Mouse (Mus musculus) retina, embryonic 14.5 days (tissue): ENCODE measurements around the gene Ror1.

Source experiments
- DNase-seq: peaks from one replicate; pipeline ENCODE4 v3.0.0-alpha.2; 2015; ENCODE audit warnings: low spot score

Ror1 gene

DNA sequence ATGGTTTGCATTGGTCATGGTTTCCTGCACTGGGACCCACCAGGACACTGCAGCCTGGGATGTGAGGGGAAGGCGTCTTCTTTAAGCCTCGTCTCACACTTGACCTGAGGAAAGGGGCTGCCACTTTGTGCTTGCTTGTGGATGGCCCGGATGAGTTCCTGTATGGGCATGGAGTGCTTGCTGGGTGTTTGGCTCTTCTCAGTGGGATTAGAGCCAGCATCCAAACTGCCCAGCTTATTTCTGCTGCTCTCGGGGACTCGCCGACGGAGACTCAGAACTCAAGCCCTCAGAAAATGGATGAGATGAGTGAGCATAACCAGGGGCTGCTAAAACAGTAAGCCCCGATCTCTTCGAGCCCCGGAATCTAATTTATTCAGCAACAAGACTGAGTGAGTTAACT, 157.1 kb downstream of the Ror1 start:
- DNase-seq, result no peak

DNA sequence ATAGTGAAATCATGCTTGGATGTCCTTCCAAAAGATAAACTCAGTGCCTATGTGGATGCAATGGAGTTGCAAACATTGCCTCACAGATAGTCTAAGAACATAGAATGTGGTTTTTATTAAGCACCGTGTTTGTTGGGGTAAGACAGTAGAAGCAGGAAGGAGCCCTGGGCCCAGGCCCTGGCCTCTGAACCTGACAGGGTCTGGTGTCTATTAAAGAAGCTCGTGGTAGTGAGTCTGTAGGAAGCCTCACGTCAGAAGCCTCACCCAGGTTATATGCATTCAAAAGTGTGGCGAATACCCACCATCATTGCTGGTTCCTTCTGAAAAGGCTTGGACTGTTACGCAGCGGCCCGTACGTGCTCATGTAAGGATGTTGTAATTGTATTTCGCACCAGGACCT, 157.8 kb downstream of the Ror1 start:
- DNase-seq, result no peak

DNA sequence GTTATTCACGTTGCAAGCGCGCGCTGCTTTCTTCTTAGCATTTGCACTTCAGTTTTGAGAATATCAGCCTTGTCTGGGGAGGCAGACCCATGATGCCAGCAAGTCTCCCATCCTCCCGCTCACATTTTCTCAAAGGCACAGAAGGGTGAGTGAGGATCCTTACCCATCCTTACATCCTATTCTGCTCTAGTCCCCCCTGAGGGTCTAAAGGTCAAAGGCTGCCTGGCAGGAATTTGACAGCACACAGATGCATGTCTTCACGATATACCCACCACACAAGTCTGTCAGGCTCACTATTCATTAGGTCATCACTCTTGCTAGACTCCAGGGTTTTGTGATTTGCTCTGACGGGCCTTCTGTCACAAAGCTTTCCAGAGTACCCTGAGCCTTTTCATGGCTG, 158.2 kb downstream of the Ror1 start:
- DNase-seq, result no peak

DNA sequence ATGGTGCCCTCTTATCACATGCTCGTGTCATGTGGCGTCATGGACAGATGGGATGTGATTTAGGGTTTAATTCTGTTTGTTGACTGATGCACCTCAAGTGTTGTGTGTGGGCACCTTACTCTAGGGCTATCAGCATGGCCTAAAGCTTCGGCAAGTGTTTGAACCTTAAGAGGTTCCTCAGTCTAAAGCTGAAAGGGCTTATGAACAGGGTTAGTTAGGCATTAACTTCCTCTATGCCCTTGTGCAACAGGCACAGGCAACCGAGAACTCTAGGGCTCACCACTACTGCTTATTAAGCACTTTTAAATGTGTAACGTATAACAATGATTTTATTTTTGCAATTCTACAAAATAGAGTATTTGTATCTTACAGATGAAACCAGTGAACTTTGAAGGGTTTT, 162.9 kb downstream of the Ror1 start:
- no peak for DNase-seq

DNA sequence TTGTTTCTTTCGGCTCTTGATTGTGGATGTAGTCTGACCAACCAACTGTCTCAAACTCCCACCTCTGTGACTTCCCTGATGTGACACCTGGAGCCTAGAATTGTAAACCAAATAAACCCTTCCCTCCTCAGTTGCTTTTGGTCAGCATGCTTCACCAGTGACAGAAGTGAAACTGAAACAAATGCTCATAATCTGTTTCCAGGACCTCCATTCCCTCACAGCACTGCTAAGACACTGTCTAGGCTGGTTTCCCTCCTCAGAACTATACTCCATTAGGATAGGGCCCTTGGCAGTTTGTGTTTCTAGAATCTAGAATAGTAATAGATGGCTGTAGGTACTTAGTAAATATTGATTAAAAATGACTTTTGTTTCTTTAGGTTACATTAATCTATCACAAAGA, 168.3 kb downstream of the Ror1 start:
- DNase-seq, result no peak

DNA sequence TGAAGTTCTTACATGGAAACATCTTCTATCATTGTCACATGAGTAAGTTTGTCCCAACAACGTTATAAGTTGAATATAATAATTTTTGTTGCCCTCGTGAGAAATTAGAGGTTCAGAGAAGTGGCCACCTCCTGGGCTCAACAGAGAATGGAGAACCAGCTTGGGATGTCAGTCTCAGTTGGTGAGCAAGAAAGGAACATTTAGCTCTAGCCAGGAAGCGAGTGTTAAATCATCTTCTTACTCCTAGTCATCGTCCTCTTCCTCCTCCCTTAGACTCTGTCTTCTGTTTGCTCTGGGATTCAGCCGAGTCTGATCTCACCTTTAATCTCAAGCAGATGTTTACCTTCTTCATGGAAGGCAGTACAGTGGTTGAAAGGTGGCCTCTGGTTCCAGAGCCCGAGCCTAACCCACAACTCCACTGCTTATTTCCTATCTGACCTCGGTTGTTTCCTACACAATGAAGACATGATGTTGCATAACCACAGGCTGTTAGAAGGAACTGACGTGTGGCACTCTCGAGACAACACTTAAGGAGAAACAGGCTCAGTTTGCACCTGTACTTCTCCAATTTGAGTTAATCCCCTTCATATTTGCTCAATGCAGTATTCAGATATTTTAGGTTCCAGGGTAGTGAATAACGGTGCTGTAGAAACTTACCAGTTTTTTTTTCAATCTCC, 175.6 kb downstream of the Ror1 start:
- no peak for DNase-seq

DNA sequence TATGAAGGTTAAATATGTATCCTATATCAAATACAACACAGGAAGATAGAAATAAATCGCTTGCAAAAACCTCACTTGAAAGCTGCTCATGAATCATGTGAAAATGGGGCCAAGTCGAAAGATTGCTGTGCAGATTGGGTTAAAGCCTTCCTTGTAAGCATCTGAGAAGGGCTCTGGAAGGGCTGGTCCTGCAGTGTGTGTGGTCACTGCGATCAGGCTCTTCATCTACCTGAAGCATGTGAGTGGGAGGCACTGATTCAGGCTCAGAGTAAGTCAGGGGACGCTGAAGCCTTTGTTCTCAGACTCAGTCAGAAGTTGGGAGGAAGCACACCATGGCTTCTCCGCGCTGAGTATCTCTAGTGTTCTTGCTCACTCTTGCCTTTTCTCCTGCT, 176.1 kb downstream of the Ror1 start:
- DNase-seq, result no peak

DNA sequence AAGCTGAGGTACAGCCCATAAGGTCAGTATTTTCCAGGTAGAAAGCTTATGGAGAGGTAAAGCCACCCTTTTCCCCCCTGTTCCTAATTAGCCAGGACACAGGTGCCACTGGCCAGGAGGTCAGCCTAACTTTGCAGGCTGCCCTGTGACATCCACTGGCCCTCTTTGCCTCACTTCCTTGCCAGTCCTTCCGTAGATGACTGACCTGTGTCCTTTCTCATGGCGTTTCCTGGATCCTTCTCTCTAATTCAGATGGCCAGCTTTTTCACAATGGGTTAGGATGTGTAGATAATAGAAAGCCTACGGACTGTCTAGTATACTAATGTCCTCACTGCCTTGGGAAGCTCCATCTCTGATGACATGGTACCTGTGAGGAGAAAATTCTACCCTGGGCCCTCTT, 177.8 kb downstream of the Ror1 start:
- no peak for DNase-seq

DNA sequence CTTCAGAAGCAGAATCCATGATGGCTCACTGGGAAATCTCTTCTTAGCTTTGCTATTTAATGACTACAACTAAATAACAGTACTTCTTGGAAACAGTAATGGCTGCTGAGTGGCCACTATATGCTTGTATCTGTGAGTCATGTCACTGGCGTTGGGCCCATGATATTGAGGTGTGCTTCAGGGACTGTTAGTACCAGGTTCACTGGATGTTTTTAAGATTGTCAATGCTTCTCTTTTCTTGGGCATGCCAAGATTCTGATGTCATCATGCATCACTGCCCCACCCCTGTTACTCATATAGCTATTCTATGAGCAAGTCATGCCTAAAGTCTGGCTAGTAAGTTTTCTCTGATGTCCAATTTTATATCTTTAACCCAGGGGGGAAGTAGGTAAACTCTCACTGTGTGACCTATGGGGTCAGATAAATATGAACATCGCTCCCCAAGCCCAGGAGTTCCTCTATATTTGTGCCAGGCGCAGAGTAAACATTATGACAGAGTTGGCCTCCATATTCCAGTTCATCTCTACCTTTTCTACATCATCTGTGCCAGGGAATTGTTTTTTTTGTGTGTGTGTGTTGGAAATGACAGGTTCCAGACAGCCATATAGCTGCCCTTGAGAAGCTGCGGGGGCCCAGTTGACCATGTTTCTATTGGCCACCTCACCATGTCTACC, 178.4 kb downstream of the Ror1 start:
- no peak for DNase-seq

DNA sequence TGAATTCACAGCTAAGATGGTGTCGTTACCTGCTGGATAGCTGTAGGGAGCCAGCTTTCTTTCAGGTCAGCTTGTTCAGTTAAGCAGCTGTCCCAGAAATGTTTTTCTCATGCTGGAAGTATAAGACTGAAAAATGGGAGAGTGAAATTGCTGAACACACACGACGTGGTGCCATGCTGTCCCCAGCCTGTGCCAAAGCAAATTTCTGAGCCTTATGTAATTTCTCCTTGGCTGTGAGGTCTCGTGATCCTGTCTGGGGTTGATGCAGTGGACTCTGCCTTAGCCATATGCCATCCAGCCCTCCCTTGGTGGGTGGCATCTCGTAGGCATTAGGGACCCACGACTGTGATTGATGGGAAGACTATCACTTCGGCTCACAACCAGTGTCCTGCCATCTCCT, 180.9 kb downstream of the Ror1 start:
- DNase-seq, result no peak

DNA sequence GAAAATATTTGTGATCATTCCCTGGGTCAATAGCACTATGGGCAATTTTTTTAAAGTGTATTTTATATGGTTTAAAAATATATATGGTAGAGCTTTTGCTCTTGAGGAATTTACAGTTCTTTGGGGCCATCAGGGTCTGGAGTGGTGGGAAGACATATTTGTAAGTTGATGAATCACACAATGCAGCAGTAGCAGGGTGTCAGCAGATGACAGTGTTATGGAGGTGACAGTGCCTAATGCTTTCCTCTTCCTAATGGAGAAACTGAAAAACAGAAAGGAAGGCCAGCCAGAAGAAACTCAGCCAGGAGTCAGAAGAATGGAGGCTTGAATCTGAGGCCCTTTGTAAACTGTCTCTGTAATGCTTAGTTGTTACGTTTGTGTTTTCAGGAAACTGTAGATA, 181.4 kb downstream of the Ror1 start:
- no peak for DNase-seq

DNA sequence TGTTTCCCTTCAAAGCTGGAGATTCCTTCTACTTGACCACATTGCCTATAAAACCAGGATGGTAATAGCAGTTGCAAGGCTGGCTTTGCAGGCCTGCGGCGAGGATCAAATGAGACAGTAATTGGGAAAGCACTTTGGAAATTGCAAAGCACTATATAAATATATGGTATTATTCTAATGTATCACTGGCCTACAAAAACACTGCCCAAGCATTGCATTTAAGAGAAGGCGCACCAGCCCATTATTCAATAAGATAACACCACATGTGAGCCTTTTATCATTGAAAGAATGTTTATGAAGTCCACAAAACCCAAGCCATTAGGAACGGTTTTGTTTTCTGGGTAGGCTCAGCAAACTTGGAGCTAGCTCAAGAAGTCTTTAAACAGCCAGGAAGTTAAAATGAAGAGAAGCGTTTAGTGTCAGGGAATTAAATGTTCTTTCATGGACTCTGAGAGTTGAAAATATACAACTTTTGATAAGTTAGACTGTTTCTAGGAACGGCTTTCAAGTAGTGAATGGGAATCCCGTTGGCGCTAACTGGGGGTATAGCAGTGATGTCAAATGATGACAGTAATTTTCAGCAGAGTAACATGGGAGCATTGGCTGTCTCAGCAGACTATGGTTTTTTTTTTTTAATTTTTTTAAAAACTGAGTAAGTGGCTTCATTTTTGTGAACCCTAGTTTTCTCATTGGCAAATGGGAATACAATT, 187.7 kb downstream of the Ror1 start:
- DNase-seq, result no peak

DNA sequence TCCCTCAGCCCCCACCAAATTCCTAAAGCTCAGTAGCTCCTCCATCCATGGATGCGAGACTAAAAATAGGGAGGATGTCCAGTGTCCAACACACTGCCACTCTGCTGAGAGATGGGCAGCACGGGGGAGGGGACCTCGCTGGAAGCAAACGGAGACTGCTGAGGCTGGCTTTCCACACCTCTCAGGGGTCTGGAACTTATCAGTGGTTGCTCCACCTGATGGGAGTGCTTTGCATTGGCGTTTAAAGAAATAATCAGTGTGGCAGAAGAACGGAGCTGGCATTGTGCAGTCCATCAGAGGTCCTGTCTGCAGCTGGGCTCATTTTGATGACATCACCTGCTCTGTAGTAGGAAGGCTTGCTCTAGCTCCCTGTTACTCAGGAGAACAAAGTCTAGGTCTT, 188.9 kb downstream of the Ror1 start:
- no peak for DNase-seq

DNA sequence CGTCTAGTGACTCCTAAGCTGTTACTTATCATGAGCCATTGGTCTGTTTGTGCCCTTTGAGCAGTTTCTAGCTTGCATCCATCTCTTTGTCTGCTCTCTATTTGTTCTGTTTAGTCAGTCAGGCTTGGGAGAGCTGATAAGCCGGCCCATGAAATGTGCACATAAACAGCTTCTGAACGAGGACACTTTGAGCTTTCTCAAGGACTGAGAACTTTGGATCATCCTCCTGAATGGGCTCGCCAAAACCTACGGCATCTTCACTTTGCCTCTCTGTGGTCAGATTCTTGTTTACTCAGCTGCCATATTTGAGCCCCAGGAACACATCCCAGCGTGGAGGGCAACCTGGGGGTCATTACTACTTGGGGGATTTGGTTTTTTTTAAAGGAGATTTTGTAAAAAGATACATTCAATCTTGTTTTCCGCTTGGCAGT, 190.5 kb downstream of the Ror1 start:
- DNase-seq, result no peak

DNA sequence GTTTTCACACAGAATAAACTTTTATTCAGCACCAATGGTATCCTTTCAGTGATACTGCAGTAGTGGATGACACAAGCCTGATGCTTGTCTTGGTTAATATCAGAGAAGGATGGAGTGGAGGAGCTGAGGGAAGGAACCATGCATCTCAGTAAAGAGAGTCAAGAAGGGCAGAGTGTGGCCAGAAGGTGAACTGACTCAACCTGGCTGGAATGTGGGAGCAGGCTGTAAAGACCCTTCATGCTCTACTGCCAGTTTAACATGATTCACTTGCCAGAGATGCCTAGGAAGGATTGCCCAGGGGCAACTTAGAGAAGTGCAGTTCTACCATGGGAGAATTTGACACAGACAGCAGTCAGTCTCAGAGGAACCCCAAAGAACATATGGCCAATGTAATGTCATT, 191.2 kb downstream of the Ror1 start:
- no peak for DNase-seq

DNA sequence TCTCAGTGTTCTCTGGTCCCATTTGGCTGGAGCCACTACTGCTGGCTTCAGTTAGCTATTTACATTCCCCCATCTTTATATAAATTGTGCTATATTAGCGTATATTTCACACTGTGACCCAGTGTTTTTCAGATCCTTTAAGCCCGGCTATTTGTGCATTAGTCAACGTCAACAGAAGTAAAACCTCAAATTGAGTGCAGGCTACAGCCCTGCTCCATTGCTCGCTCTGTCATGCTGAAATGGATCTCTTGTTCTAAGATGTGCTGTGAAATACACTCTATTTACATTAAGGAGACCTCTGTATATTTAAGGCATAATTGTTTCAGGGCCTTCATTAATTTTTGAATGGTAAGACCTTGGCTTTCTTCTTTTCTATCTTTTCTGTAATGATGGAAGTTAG, 192.2 kb downstream of the Ror1 start:
- DNase-seq, result no peak

DNA sequence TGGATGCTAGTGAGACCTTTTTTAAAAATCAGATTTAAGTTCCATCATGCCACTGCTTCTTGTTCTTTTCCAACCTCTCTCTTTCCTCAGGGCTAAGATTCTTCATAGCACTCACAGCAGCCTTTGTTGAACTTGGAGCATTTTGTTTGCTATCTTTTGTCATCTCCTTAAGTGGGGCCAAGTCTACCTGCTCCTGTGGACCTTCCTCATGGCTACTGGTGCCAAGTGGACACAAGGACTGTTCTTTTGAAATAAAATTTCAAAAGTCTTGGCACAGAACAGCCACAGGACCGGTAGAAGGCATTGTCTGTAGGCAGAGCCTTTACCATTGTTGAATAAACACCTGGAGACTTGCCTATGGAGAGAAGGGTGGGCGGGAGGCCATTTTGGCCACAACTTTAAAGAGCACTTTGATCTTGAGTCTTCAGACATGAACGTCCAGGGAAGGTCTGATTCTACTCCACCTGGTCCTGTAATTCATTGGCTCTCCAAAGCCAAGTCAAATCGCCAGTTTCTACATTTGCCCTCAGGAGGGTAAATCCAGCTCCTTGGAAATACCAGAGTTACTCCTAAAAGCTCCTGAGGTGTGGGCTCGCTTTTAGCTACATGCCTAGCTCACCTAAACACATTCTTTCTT, 195.5 kb downstream of the Ror1 start:
- no peak for DNase-seq

DNA sequence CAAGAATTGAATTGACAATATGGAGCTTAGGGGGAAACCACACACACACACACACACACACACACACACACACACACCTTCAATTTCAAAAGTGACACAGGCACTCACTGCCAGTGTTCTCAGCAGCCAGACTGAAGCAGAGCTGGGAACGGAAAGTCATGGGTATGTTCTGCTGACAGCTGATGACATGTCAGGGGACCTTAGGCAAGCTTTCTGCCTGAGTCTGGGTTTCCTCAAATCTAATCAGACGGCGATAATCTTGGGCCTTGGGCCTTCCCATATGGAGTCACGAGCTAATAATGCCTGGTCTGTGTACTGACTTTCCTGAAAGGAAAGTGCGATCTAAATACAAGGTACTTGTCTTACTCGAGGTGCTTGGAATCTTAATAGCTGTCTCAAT, 202.1 kb downstream of the Ror1 start:
- DNase-seq, result no peak

DNA sequence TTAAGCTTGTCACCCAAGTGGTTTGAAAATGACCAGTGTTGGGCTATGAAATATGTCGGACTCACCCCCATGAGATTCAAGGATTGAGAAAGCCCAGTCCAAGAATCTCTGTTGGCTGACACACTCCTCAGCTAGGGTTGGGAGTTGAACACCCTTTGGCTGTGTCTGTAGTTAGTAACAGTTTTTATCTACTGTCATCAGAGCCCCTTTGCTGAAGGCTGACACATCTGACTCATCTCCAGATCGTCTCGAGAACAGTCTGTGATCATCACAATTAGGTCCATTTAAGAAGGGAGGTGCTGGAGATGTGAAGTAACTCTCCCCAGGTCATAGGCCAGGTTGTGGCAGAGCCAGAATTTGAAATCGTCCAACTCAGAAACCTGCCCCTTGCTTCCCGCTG, 203.0 kb downstream of the Ror1 start:
- DNase-seq, result no peak

DNA sequence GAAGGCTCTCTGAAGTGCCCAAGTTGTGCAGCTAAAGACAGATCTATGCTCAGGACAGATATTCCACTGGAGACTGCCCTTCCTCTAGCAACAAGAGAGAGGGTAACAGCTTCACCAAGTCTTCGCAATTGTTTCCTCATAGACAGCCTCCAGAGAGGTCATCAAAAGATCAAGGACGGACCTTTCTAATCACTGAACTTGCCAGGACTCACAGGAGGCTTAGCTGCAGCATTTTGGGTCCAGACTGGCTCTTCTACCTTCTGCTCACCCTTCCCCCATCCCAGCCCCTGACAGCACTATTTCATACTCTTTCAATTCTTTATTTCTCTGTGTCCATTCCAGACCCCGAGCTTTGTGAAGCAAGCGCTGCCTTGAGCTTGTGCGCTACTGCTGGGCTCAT, 204.6 kb downstream of the Ror1 start:
- DNase-seq, result no peak

DNA sequence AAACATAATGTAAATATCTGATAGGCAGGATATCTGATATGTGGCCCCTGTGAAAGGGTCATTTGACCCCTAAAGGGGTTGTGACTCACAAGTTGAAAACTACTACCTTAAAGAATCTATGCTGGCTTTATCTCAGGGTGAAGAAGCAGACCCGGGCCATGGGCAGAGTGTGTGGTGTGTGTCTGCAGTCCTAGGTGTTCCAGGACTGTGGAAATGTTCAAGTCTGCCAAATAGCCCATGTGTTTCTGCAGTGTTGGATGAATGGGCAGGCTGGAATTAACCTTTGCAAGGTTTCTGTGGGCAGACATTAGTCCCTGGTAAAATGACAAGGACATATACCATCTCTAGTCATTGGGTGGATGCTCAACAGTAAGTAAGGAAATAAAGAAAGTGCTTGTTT, 205.8 kb downstream of the Ror1 start:
- no peak for DNase-seq

DNA sequence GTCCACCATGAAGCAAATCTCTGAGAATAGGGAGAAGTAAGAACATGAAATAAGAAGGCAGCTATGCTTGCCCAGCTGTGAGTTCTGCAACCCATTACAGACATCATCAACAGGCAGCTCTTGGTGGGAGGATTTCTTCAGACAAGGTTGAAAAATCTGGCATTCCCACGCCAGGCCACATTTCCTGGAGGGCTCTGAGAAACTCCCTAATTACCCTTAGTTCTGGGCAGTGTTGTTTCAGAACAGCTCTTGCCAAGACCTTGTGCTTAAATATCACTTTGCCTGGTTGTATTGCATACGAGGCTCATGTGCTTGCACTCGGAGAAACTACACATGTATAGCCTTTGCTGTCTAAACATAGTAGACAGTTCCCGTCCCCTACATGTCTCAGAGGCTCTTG, 211.8 kb downstream of the Ror1 start:
- no peak for DNase-seq
